Mouse (Mus musculus): ENCODE data around the gene Kank1.

- no peak for TF ChIP-seq TAL1 (IDR thresholded peaks at IDR 0.05; ENCODE audit: low read length)
- no peak for TF ChIP-seq GATA1 (IDR thresholded peaks at IDR 0.05; ENCODE audit: low read length)
Measured at GRCm38 (mm10) chr19:25450869-25451629, 214.3 kb downstream of the Kank1 start.
